Mouse (Mus musculus) hindbrain, embryonic 13.5 days (tissue): ENCODE data around the gene Scyl1. TPM values are rescaled to one million over a fixed set of nuclear protein-coding genes. Genes with fewer than 3 reads are reported as not detected.

Experiments
- ATAC-seq: fragments of 200-750 bp; cut with Nextera tagmentation; 2 replicates; pipeline ENCODE4 v1.8.0; 2017; ENCODE audit warnings: moderate TSS enrichment; ENCODE audit not compliant: low FRiP score
- H3K27ac ChIP-seq: fragments of 300-500 bp; sonication (generic); 2 replicates; pipeline ENCODE4 v1.5.1; 2015; ENCODE audit warnings: inconsistent platforms, mild to moderate bottlenecking, moderate library complexity
- H3K27me3 ChIP-seq: fragments of 300-500 bp; sonication (generic); 2 replicates; pipeline ENCODE4 v1.6.1; 2015; ENCODE audit warnings: mild to moderate bottlenecking, inconsistent platforms
- H3K36me3 ChIP-seq: fragments of 300-500 bp; sonication (generic); 2 replicates; pipeline ENCODE4 v1.6.1; 2015; ENCODE audit warnings: mild to moderate bottlenecking, inconsistent platforms
- H3K4me1 ChIP-seq: fragments of 300-500 bp; sonication (generic); replicated peaks from 2 replicates; pipeline ENCODE4 v1.6.1; 2015; ENCODE audit warnings: inconsistent platforms
- H3K4me2 ChIP-seq: fragments of 300-500 bp; sonication (generic); 2 replicates; pipeline ENCODE4 v1.6.1; 2015; ENCODE audit warnings: inconsistent platforms, mild to moderate bottlenecking, moderate library complexity
- H3K4me3 ChIP-seq: fragments of 300-500 bp; sonication (generic); 2 replicates; pipeline ENCODE4 v1.5.1; 2015; ENCODE audit warnings: mild to moderate bottlenecking, inconsistent platforms
- H3K9ac ChIP-seq: fragments of 300-500 bp; sonication (generic); 2 replicates; pipeline ENCODE4 v1.6.1; 2015; ENCODE audit warnings: mild to moderate bottlenecking, inconsistent platforms
- H3K9me3 ChIP-seq: fragments of 300-500 bp; sonication (generic); 2 replicates; pipeline ENCODE4 v1.6.1; 2016; ENCODE audit warnings: inconsistent platforms
- WGBS: fragments of 180-500 bp; shearing (Covaris S2); methylation state at CpG from one replicate; pipeline ENCODE4 v1.1.7; 2015; 5-methylcytosine and 5-hydroxymethylcytosine counted together
- polyA plus RNA-seq: library from polyadenylated mRNA; unstranded; fragments of >200 nt; fragmentation: Nextera tagmentation; extraction: Ambion mirVana; gene quantifications from 2 replicates; pipeline ENCODE4 v1.2.1, GENCODE M21; 2015

Gene Scyl1
- polyA plus RNA-seq, 1 experiment from 2014 or later: 72.4 TPM

DNA sequence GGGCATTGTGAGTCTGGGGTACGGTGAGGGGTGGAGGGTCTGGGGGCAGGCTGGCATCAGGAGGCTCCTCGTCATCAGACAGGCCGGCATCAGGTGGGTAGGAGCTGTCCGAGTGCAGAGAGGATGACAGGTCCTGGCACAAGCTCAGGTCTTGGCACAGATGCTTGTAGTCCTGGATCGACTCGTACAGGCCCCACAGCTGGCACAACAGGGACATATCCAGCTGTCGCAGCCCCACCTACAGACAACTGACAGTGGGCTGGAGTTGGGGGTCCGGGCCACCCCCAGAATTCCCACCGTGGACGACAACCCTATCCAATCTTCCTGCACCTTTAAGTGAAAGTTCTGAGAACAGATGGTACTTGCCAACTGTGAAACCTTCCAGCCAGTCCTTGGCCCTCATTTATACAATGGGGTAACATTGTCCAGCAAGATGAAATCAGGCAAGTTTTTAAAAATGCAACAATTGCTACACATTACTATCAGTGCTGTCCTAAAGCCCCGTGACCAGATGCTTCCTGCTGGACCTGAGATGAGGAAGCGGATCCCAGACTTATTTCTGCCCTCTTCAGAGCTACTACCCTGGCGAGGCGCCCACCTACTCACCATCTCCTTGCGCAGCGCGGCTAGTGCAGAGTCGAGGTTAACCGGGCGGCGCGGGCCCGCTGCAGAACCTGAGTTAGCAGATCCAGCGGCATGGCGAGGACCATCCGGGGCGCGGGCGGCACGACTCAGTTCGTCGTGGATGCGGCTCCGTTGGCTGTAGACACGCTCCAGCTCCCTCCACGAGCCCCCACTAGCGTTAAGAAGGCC is 42.4 kb downstream of the Scyl1 start:
- H3K9me3 ChIP-seq: no peaks in the 10 kb centered on the region
- peaks cover 67% of the 10 kb centered on the region for H3K4me1 ChIP-seq
- 7% methylated on average over 37 of the region's 37 CpGs for WGBS
- peak overlapping the region; percentile 96 for H3K4me3 ChIP-seq
- ATAC-seq: peak; percentile 23
- peak overlapping the region; percentile 99 for H3K4me2 ChIP-seq
- H3K36me3 ChIP-seq: peaks cover 22% of the 10 kb centered on the region
- H3K27ac ChIP-seq: peak overlapping the region; percentile 98
- H3K9ac ChIP-seq: peak overlapping the region; percentile 100
- H3K27me3 ChIP-seq: no peaks in the 10 kb centered on the region; the same call in 1 of the 2 replicates

DNA sequence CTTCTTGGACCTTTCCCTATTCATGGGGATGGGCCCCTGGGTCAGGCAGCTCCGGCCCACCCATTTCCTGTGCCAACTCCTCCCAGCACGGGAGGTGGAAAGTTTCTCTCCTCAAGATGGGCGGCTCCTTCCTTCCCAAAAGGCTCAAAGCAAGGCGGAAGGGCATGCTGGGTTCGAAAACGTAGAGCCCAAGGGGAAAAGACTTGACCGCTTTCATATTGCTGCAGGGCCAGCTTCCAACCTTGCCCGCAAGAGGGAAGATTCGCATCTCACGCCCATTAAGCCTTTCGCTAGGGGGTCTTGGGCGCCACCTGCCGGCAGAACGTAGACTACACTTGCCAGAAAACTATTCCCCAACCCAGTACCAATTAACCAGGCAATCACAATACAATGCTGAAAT is 43.5 kb downstream of the Scyl1 start:
- Histone ChIP-seq H3K27ac (peak overlapping the region; percentile 98), H3K9me3 (no peaks in the 10 kb centered on the region), H3K36me3 (peaks cover 30% of the 10 kb centered on the region), H3K4me2 (peak overlapping the region; percentile 99), H3K27me3 (no peaks in the 10 kb centered on the region), H3K9ac (peak overlapping the region; percentile 100), H3K4me1 (peaks cover 67% of the 10 kb centered on the region), H3K4me3 (peak overlapping the region; percentile 96)
- 3% methylated on average over 14 of the region's 14 CpGs for WGBS
- no peak for ATAC-seq

DNA sequence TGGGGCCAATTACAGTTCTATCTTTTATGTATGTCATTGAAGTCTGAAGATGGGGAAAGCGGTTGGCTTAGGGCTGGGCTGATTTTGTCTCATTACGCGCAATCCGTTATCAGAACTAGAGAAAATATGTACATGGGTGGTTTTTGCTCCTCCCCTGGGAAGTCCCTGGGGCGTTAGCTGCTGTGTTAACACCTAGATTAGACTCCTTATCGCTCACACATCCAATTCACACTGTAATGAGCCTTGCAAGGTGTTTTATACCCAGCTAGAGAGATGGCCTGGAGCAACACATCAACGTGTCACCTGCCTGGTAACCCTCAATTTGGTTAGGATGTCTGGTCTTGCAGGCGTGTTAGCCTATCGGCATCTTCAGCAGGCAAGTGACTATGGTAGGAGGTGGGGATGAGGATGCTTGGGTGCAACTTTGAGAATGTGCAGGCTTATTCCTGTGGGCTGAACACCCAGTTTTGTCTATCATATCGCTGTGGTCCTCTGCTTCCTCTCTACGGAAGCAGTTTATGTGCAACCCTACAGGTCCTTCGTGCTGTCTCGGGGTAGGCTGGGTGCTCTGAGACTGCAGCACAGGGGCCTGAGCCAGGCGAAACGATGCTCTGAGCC is 44.1 kb downstream of the Scyl1 start:
- Histone ChIP-seq H3K4me2 (peak overlapping the region; percentile 99), H3K4me1 (peaks cover 67% of the 10 kb centered on the region), H3K27me3 (no peaks in the 10 kb centered on the region), H3K4me3 (peak overlapping the region; percentile 96), H3K36me3 (peaks cover 36% of the 10 kb centered on the region), H3K9ac (peak overlapping the region; percentile 100), H3K9me3 (no peaks in the 10 kb centered on the region), H3K27ac (peak overlapping the region; percentile 44; the same call in 1 of the 2 replicates)
- WGBS: 82% methylated on average over 15 of the region's 15 CpGs
- no peak for ATAC-seq

DNA sequence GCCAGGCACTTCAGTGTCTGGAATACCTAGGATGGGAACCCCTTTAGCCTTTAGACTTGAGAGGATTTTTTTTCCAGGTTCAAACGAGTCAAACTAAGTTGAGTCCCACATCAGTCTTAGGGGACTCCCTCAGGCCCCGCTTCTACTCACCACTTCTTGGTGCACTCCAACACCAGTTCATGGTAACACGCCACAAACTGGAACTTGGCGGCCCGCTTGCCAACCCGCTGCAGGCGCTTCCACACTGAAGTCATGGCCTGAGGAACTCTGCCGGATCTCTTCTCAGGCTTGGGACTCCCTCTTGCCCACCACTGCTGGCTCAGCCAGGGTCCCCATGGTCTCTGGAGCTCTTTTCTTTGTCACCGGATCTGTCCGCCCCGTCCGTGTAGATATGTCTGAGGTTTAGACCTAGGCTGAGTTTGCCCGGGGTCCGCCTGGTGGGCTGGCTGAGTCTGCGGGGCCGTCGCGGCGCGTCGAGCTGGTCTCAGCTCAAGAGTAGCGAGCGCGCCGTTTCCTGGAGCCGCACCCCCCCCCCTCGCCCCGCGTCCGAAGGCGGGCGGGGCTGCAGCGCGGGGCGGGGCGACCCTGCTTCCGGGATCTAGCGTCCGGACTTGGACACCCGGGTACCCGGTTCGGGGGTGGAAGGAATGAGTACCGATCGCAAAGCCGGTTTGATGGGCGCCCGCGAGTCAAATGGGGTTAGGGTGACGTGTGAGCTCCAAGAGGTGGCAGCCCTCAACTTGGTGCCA is 45.3 kb downstream of the Scyl1 start, which contains the start of gene Ehbp1l1:
Gene Ehbp1l1 (minus strand): TSS at position 551 of the 749 bp plus-strand sequence.
- peaks cover 47% of the 10 kb centered on the region for H3K36me3 ChIP-seq
- 0 out of 2 replicates have a peak within 1 kb of the TSS, but pooled peaks have one; percentile 44 for H3K27ac ChIP-seq
- ATAC-seq: no peak
- H3K4me3 ChIP-seq: peak within 1 kb of the TSS; percentile 96
- H3K27me3 ChIP-seq: no peaks in the 10 kb centered on the region
- peaks cover 60% of the 10 kb centered on the region for H3K4me1 ChIP-seq
- 17% methylated on average over 45 of the region's 49 CpGs for WGBS
- H3K4me2 ChIP-seq: peak within 1 kb of the TSS; percentile 99
- H3K9me3 ChIP-seq: no peaks in the 10 kb centered on the region
- peak within 1 kb of the TSS; percentile 100 for H3K9ac ChIP-seq

DNA sequence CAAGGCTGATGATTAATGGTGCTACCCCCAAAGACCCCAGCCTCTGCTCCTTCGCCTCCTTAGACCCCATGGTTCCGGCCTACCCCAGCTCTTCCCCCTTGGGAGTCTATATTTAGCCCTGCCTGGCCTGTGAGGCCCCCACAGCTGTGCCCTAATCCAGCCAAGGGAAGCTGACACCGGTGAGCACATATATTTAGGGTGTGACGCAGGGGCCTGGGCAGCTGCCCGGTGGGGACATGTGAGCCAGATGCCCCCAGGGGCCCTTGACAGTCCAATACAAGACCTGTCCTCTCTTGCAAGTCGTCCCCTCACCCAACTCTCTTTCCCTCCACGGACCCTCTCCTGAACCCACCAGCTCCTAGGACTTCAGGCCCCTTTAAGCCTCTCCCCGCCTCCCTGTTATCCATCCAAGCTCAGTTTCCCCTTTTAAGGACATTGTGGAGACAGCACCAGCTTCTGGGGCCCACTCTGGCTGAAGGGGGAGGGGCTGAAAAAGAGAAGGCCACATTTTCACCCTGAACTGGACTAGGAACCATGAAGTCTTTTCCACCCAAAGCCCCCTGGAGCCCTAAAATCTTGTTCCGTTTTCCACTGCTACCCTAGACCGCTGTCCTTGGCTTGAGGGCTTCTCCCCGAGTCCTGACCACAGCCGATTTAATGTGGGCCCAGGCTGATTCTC is 46.1 kb downstream of the Scyl1 start:
- ATAC-seq: no peak
- Histone ChIP-seq H3K27me3 (no peaks in the 10 kb centered on the region), H3K27ac (no peak overlapping the region), H3K4me1 (peaks cover 52% of the 10 kb centered on the region), H3K4me2 (peak overlapping the region; percentile 99), H3K9ac (peak overlapping the region; percentile 100), H3K9me3 (no peaks in the 10 kb centered on the region), H3K36me3 (peaks cover 55% of the 10 kb centered on the region), H3K4me3 (peak overlapping the region; percentile 96)
- WGBS: 77% methylated on average over 12 of the region's 12 CpGs

DNA sequence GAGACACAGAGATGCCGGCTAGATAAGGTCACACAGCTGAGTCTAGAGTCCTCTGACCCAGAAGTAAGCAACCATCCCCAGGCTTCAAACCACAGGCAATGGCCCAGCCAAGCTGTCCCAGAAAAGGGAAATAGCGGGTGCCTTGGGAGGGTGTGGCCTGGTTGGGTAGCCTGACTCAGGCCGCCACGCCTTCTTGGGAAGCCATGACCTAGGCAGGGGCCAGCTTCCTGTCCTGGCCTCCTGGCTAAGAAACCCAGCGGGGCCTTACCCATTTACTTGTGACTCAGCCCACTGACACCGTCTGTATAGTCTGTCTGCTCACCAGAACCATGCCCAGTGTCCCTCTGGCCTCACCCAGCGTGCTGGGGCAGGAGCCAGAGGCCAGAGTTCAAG is 46.7 kb downstream of the Scyl1 start:
- Histone ChIP-seq H3K4me3 (peak overlapping the region; percentile 96; the same call in 1 of the 2 replicates), H3K4me2 (peak overlapping the region; percentile 99), H3K4me1 (peaks cover 46% of the 10 kb centered on the region), H3K27ac (no peak overlapping the region), H3K9ac (peak overlapping the region; percentile 100), H3K9me3 (no peaks in the 10 kb centered on the region), H3K27me3 (no peaks in the 10 kb centered on the region), H3K36me3 (peaks cover 61% of the 10 kb centered on the region)
- WGBS: 67% methylated on average over 7 of the region's 7 CpGs
- no peak for ATAC-seq

DNA sequence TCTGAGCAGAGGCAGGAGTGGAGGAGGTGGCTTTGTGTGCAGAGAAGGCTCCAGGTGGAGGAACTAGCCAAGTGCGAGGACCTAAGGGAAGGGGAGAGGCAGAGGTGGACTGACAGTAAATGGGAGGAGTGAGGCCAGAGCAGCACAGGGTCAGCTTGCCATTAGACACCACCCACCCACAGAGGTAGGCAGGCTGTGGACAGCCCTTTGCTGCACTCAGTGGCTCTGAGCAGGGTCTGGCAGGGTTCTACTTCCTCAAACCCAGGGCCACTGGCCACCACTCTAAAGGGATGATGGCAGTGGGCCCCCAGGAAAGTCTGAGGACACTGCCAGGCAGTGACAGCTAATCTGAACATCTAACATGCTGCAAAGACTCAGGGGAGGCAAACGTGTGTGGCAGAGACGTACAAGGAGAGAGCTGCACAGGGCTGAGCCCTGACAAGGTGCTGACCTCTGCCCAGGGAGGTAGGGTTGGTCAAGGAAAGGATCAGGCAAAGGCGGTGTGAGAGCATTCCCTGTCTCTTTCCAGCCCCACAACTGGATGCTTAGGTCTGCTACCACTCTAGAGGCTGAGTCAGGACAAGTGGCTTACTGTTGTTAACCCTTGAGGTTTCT is 47.2 kb downstream of the Scyl1 start:
- WGBS: 72% methylated on average over 4 of the region's 4 CpGs
- Histone ChIP-seq H3K4me1 (peaks cover 46% of the 10 kb centered on the region), H3K27me3 (no peaks in the 10 kb centered on the region), H3K9ac (peak overlapping the region; percentile 100; the same call in 1 of the 2 replicates), H3K4me2 (peak overlapping the region; percentile 99; the same call in 1 of the 2 replicates), H3K4me3 (no peak overlapping the region), H3K9me3 (no peaks in the 10 kb centered on the region), H3K36me3 (peaks cover 66% of the 10 kb centered on the region), H3K27ac (no peak overlapping the region)
- no peak for ATAC-seq

DNA sequence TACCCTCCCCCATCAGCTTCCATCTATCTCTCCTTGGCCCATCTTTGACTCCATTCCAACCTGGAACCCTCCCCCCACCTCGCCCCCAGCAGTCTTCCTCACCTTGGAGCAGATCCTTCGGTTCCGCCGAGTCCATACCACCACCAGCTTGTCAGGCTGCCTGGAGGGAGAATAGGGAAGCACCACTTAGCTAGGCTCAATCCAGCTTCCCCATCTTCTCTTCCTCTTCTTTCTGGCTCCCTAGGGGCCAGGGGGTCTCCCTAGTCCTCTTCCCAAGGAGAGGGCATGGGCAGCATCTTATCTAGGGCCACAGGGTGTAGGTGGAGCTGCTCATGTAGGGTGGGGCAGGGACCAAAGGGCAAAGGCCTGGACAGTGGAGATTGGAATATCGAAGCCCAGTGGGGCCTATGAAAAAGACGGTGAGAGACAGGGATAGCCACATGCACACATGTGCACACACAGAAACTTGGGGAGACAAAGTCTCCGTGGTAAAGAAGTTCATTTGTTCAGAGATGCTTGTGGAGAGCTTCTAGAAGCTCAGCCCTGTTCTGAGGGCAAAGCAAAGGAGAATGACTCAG is 48.3 kb downstream of the Scyl1 start:
- Histone ChIP-seq H3K4me2 (no peak overlapping the region), H3K27ac (no peak overlapping the region), H3K4me1 (peaks cover 37% of the 10 kb centered on the region), H3K36me3 (peaks cover 74% of the 10 kb centered on the region), H3K4me3 (no peak overlapping the region), H3K27me3 (no peaks in the 10 kb centered on the region), H3K9me3 (no peaks in the 10 kb centered on the region), H3K9ac (no peak overlapping the region; the same call in 1 of the 2 replicates)
- 91% methylated on average over 7 of the region's 7 CpGs for WGBS
- ATAC-seq: no peak

DNA sequence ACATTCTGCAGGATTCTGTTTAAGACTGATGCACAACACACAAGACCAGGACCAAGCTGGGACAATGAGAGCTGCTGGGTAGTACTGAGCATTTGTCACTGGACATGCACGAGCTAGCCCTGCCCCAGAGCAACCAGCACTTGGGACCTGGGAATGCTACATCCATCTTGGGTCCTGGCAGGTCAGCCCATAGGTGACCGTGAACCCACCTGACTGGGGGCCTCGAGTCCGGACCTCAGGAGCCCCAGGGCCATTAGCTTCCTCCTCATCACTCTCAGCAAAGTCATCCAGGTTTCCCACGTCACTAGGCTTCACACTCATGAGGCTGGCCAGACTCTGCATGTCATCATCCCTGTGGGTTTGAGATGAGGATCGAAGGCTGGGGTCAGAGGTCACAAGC is 50.0 kb downstream of the Scyl1 start:
- H3K4me3 ChIP-seq: no peak overlapping the region
- 93% methylated on average over 6 of the region's 6 CpGs for WGBS
- peaks cover 32% of the 10 kb centered on the region for H3K4me1 ChIP-seq
- H3K9ac ChIP-seq: 0 out of 2 replicates have a peak overlapping the region, but pooled peaks have one; percentile 24
- no peaks in the 10 kb centered on the region for H3K27me3 ChIP-seq
- H3K4me2 ChIP-seq: no peak overlapping the region
- no peak for ATAC-seq
- no peak overlapping the region for H3K27ac ChIP-seq
- H3K36me3 ChIP-seq: peaks cover 80% of the 10 kb centered on the region
- no peaks in the 10 kb centered on the region for H3K9me3 ChIP-seq

DNA sequence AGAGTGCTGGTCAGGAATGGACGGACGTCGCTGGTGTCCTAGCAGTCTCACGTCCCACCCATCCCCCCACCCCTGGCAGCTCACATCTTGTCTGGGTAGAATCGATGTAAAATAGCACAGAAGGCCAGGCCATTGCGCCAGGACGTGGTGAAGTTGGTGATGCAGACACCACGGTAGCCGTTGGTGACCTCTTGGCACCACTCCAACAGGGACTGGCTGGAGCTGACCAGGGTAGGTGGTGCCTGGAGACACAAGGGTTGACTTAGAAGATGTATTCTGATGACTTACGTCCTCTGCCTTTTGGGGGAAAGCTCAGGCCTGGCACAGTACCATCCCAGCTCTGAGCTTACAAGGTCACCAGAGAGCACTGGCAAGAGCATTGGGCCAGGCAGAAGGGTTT is 54.3 kb downstream of the Scyl1 start:
- ATAC-seq: no peak
- H3K4me2 ChIP-seq: no peak overlapping the region
- WGBS: 56% methylated on average over 10 of the region's 10 CpGs
- H3K36me3 ChIP-seq: peaks cover 70% of the 10 kb centered on the region
- no peak overlapping the region for H3K4me3 ChIP-seq
- H3K9me3 ChIP-seq: no peaks in the 10 kb centered on the region
- H3K27ac ChIP-seq: 0 out of 2 replicates have a peak overlapping the region, but pooled peaks have one; percentile 19
- H3K4me1 ChIP-seq: peaks cover 26% of the 10 kb centered on the region
- no peaks in the 10 kb centered on the region for H3K27me3 ChIP-seq
- H3K9ac ChIP-seq: peak overlapping the region; percentile 56; the same call in 1 of the 2 replicates
